Mouse (Mus musculus): ENCODE measurements at regions not wholly inside any gene's neighbourhood (a gene's known extent, or its start where the extent isn't known, plus 50 kb on each side); places are given as distances from the start of the nearest gene placed in this dataset.

- H3K9ac ChIP-seq = no peak overlapping the region
- no peak overlapping the region for H3K27ac ChIP-seq
- no peak for ATAC-seq (ENCODE audit: low FRiP score, low read depth)
- H3K4me1 ChIP-seq = peaks cover 13% of the 10 kb centered on the region; the same call in 1 of the 2 replicates
- H3K27me3 ChIP-seq = 0 out of 2 replicates have a peak, but pooled peaks cover 3% of the 10 kb centered on the region
- no peaks in the 10 kb centered on the region for H3K36me3 ChIP-seq
- no peaks in the 10 kb centered on the region for H3K9me3 ChIP-seq
- no peak overlapping the region for H3K4me3 ChIP-seq
- H3K4me2 ChIP-seq (replicated peaks) = no peak overlapping the region
- WGBS = 25% methylated on average over 5 of the region's 5 CpGs
Observed at GRCm38 (mm10) chr13:101625922-101626321, 142.1 kb downstream of the Pik3r1 start.

GRCm38 (mm10) chr13:101624179-101624581 lies 143.8 kb downstream of the Pik3r1 start:
- no peak overlapping the region for H3K9ac ChIP-seq
- no peak for ATAC-seq (ENCODE audit: low FRiP score, low read depth)
- 18% methylated on average over 5 of the region's 5 CpGs for WGBS
- H3K27ac ChIP-seq = no peak overlapping the region
- H3K36me3 ChIP-seq = no peaks in the 10 kb centered on the region
- H3K27me3 ChIP-seq = 0 out of 2 replicates have a peak, but pooled peaks cover 3% of the 10 kb centered on the region
- H3K4me3 ChIP-seq = no peak overlapping the region
- peaks cover 13% of the 10 kb centered on the region; the same call in 1 of the 2 replicates for H3K4me1 ChIP-seq
- H3K4me2 ChIP-seq (replicated peaks) = no peak overlapping the region
- no peaks in the 10 kb centered on the region for H3K9me3 ChIP-seq

- WGBS = 96% methylated on average over 2 of the region's 2 CpGs
- Histone ChIP-seq H3K4me2 (replicated peaks) (no peak overlapping the region), H3K36me3 (no peaks in the 10 kb centered on the region)
Observed at GRCm38 (mm10) chr13:101622649-101623048, 145.4 kb downstream of the Pik3r1 start.

GRCm38 (mm10) chr13:101620660-101621059 lies 147.4 kb downstream of the Pik3r1 start:
- H3K36me3 ChIP-seq = no peaks in the 10 kb centered on the region
- 80% methylated on average over 3 of the region's 3 CpGs for WGBS
- H3K27ac ChIP-seq = no peak overlapping the region
- no peak overlapping the region for H3K9ac ChIP-seq
- no peak overlapping the region for H3K4me3 ChIP-seq
- H3K4me1 ChIP-seq = peaks cover 13% of the 10 kb centered on the region; the same call in 1 of the 2 replicates
- no peak for ATAC-seq (ENCODE audit: low FRiP score, low read depth)
- no peaks in the 10 kb centered on the region for H3K27me3 ChIP-seq
- H3K9me3 ChIP-seq = no peaks in the 10 kb centered on the region
- H3K4me2 ChIP-seq (replicated peaks) = no peak overlapping the region

More at GRCm38 (mm10) chr13:101622649-101623048, 145.4 kb downstream of the Pik3r1 start:
- Histone ChIP-seq H3K4me1 (peaks cover 13% of the 10 kb centered on the region; the same call in 1 of the 2 replicates), H3K9ac (no peak overlapping the region), H3K27me3 (0 out of 2 replicates have a peak, but pooled peaks cover 3% of the 10 kb centered on the region), H3K27ac (no peak overlapping the region), H3K9me3 (no peaks in the 10 kb centered on the region), H3K4me3 (no peak overlapping the region)
- no peak for ATAC-seq (ENCODE audit: low FRiP score, low read depth)

- ATAC-seq (ENCODE audit: low FRiP score, low read depth) = no peak
- no peak overlapping the region for H3K4me3 ChIP-seq
Observed at GRCm38 (mm10) chr13:101619154-101619553, 148.9 kb downstream of the Pik3r1 start.

GRCm38 (mm10) chr13:101612786-101613185 lies 155.2 kb downstream of the Pik3r1 start:
- Histone ChIP-seq H3K27me3 (0 out of 2 replicates have a peak, but pooled peaks cover 2% of the 10 kb centered on the region), H3K4me2 (replicated peaks) (no peak overlapping the region), H3K9me3 (no peaks in the 10 kb centered on the region), H3K27ac (no peak overlapping the region), H3K4me3 (no peak overlapping the region), H3K36me3 (no peaks in the 10 kb centered on the region), H3K9ac (no peak overlapping the region), H3K4me1 (0 out of 2 replicates have a peak, but pooled peaks cover 2% of the 10 kb centered on the region)
- no peak for ATAC-seq (ENCODE audit: low FRiP score, low read depth)
- 79% methylated on average over 2 of the region's 2 CpGs for WGBS

More at GRCm38 (mm10) chr13:101619154-101619553, 148.9 kb downstream of the Pik3r1 start:
- Histone ChIP-seq H3K4me2 (replicated peaks) (no peak overlapping the region), H3K9ac (no peak overlapping the region), H3K4me1 (peaks cover 2% of the 10 kb centered on the region; the same call in 1 of the 2 replicates), H3K9me3 (no peaks in the 10 kb centered on the region), H3K36me3 (no peaks in the 10 kb centered on the region), H3K27ac (no peak overlapping the region), H3K27me3 (no peaks in the 10 kb centered on the region)
- WGBS = 59% methylated on average over 1 of the region's 1 CpGs

- H3K27me3 ChIP-seq = 0 out of 2 replicates have a peak, but pooled peaks cover 2% of the 10 kb centered on the region
- H3K27ac ChIP-seq = no peak overlapping the region
- ATAC-seq (ENCODE audit: low FRiP score, low read depth) = no peak
- no peak overlapping the region for H3K9ac ChIP-seq
- H3K9me3 ChIP-seq = no peaks in the 10 kb centered on the region
- H3K4me3 ChIP-seq = no peak overlapping the region
- WGBS = 92% methylated on average over 6 of the region's 6 CpGs
- H3K4me2 ChIP-seq (replicated peaks) = no peak overlapping the region
- no peaks in the 10 kb centered on the region for H3K36me3 ChIP-seq
- H3K4me1 ChIP-seq = peaks cover 2% of the 10 kb centered on the region; the same call in 1 of the 2 replicates
Observed at GRCm38 (mm10) chr13:101611725-101612124, 156.3 kb downstream of the Pik3r1 start.

- Histone ChIP-seq H3K9ac (no peak overlapping the region), H3K4me2 (replicated peaks) (no peak overlapping the region), H3K9me3 (no peaks in the 10 kb centered on the region), H3K4me1 (peaks cover 2% of the 10 kb centered on the region; the same call in 1 of the 2 replicates), H3K27me3 (no peaks in the 10 kb centered on the region), H3K27ac (no peak overlapping the region), H3K4me3 (no peak overlapping the region), H3K36me3 (no peaks in the 10 kb centered on the region)
- 43% methylated on average over 1 of the region's 1 CpGs for WGBS
- ATAC-seq (ENCODE audit: low FRiP score, low read depth) = no peak
Observed at GRCm38 (mm10) chr13:101606184-101606730, 161.8 kb downstream of the Pik3r1 start.

GRCm38 (mm10) chr13:101605685-101606084 lies 162.3 kb downstream of the Pik3r1 start:
- H3K4me3 ChIP-seq = no peak overlapping the region
- no peak overlapping the region for H3K27ac ChIP-seq
- H3K27me3 ChIP-seq = no peaks in the 10 kb centered on the region
- peaks cover 2% of the 10 kb centered on the region; the same call in 1 of the 2 replicates for H3K4me1 ChIP-seq
- no peak overlapping the region for H3K9ac ChIP-seq
- no peaks in the 10 kb centered on the region for H3K36me3 ChIP-seq
- WGBS = 75% methylated on average over 4 of the region's 4 CpGs
- H3K9me3 ChIP-seq = no peaks in the 10 kb centered on the region
- H3K4me2 ChIP-seq (replicated peaks) = no peak overlapping the region
- ATAC-seq (ENCODE audit: low FRiP score, low read depth) = no peak

GRCm38 (mm10) chr13:101605051-101605450 lies 163.0 kb downstream of the Pik3r1 start:
- no peak overlapping the region for H3K9ac ChIP-seq
- H3K9me3 ChIP-seq = no peaks in the 10 kb centered on the region
- H3K4me2 ChIP-seq (replicated peaks) = no peak overlapping the region
- H3K27ac ChIP-seq = no peak overlapping the region
- no peak for ATAC-seq (ENCODE audit: low FRiP score, low read depth)
- no peak overlapping the region for H3K4me3 ChIP-seq
- 72% methylated on average over 4 of the region's 4 CpGs for WGBS
- H3K36me3 ChIP-seq = no peaks in the 10 kb centered on the region
- H3K4me1 ChIP-seq = peaks cover 2% of the 10 kb centered on the region; the same call in 1 of the 2 replicates
- H3K27me3 ChIP-seq = no peaks in the 10 kb centered on the region

GRCm38 (mm10) chr13:101598126-101598485 lies 169.9 kb downstream of the Pik3r1 start:
- no peak overlapping the region for H3K27ac ChIP-seq
- no peaks in the 10 kb centered on the region for H3K9me3 ChIP-seq
- no peak for ATAC-seq (ENCODE audit: low FRiP score, low read depth)
- no peak overlapping the region for H3K4me3 ChIP-seq
- H3K4me1 ChIP-seq = peaks cover 14% of the 10 kb centered on the region
- no peak overlapping the region for H3K4me2 ChIP-seq (replicated peaks)
- WGBS = 90% methylated on average over 7 of the region's 7 CpGs
- no peaks in the 10 kb centered on the region for H3K36me3 ChIP-seq
- no peaks in the 10 kb centered on the region for H3K27me3 ChIP-seq
- H3K9ac ChIP-seq = no peak overlapping the region

- Histone ChIP-seq H3K36me3 (no peaks in the 10 kb centered on the region), H3K4me3 (no peak overlapping the region), H3K27me3 (no peaks in the 10 kb centered on the region), H3K9me3 (no peaks in the 10 kb centered on the region), H3K4me1 (peaks cover 14% of the 10 kb centered on the region), H3K9ac (no peak overlapping the region), H3K4me2 (replicated peaks) (no peak overlapping the region), H3K27ac (no peak overlapping the region)
- ATAC-seq (ENCODE audit: low FRiP score, low read depth) = peak; percentile 59
- WGBS = 54% methylated on average over 14 of the region's 14 CpGs
Observed at GRCm38 (mm10) chr13:101597243-101598125, 170.5 kb downstream of the Pik3r1 start.
